Mouse (Mus musculus) cerebellum, adult 2 months (tissue): ENCODE data around the gene Fem1b.

Source experiments
- CTCF ChIP-seq: fragments of 200-500 bp; IDR thresholded peaks from 2 replicates; pipeline ENCODE4 v1.5.1; 2011; ENCODE audit warnings: low read depth, mild to moderate bottlenecking, control low read depth, low read length, moderate library complexity, borderline replicate concordance; ENCODE audit not compliant: insufficient read depth
- POLR2A ChIP-seq: fragments of 200-500 bp; IDR thresholded peaks from 2 replicates; pipeline ENCODE4 v1.6.1; 2011; ENCODE audit warnings: low read length, control low read depth, borderline replicate concordance; ENCODE audit not compliant: insufficient read depth

DNA sequence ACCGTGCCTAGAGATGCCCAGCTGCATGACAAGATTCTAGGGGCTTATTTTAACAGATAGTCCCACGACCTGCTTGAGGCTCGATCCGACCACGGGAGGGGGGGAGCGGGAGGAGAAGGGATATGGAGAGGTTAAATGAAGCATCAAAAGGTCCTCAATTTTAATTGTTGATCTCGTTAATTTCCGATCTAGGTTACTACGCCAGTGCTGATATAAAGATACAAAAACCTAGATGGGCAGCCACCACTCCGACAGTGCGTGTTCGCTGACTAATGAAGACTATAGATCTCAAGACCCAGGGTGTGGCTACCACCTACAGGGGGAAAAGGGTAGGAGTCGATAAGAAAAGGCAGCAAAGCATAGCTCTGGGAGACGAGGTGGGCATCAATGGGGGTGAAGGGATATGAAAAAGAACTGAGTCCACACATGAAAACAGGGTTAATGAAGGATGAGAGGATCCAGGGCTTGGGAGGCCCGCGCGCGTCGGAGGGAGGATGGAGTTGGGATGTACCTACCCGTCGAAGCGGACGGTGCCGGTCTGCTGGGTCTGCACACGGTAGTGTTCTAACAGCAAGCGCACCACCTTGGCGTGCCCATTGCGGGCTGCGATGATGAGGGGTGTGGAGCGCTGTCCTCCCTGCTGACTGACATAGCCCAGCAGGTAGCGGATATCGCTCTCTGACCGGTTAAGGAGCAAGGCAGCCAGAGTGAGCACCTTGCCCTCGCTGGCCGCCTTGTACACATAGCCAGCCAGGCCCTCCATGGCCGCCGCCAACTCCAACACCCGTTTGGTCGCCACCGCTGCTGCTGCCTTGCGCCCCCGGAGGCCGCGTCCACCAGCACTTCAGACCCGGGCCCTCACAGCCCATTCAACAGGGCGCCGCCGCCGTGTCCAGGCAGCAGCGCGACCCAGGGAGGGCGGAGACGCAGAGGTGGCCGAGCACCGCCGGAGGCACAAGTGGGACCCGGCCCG is 905 bp downstream of the Fem1b start:
- TF ChIP-seq CTCF (no peak), POLR2A (no peak)
